Mouse (Mus musculus) kidney, adult 18-20 months (tissue): Measurements from ENCODE around the gene Ephx1.
A peak's percentile ranks its signal among the peaks of the same experiment; 100 is the strongest.
"Not testable (repeated sequence)": the region's sequence is repeated elsewhere in the genome, so short reads cannot be mapped to it uniquely, and the experiment has no call there.

ENCODE experiments used
- DNase-seq: peaks from one replicate; pipeline ENCODE4 v3.0.0; 2021

Ephx1 gene

GRCm38 (mm10) chr1:181013446-181013845, 7.3 kb downstream of the Ephx1 start:
- no peak for DNase-seq

GRCm38 (mm10) chr1:181012416-181012815, 8.3 kb downstream of the Ephx1 start:
- no peak for DNase-seq

GRCm38 (mm10) chr1:181011601-181012000, 9.1 kb downstream of the Ephx1 start:
- DNase-seq: no peak

- DNase-seq: no peak
Measured at GRCm38 (mm10) chr1:181010171-181010932, 10.4 kb downstream of the Ephx1 start.

- peak; percentile 72 for DNase-seq
Measured at GRCm38 (mm10) chr1:181009754-181010153, 10.9 kb downstream of the Ephx1 start.

GRCm38 (mm10) chr1:181009011-181009590, 11.6 kb downstream of the Ephx1 start:
- no peak for DNase-seq

- DNase-seq: peak; percentile 54
Measured at GRCm38 (mm10) chr1:181008266-181008665, 12.4 kb downstream of the Ephx1 start.

- no peak for DNase-seq
Measured at GRCm38 (mm10) chr1:181007831-181008230, 12.9 kb downstream of the Ephx1 start.

- DNase-seq: no peak
Measured at GRCm38 (mm10) chr1:181005331-181005730, 15.4 kb downstream of the Ephx1 start.

GRCm38 (mm10) chr1:181003790-181004189, 16.9 kb downstream of the Ephx1 start:
- no peak for DNase-seq

GRCm38 (mm10) chr1:181001621-181002020, 19.1 kb downstream of the Ephx1 start:
- no peak for DNase-seq

- no peak for DNase-seq
Measured at GRCm38 (mm10) chr1:181001217-181001616, 19.5 kb downstream of the Ephx1 start.

- DNase-seq: peak; percentile 59
Measured at GRCm38 (mm10) chr1:181000501-181001092, 20.1 kb downstream of the Ephx1 start.

GRCm38 (mm10) chr1:180992142-180992541, 28.6 kb downstream of the Ephx1 start:
- peak; percentile 51 for DNase-seq

GRCm38 (mm10) chr1:180990671-180991070, 30.0 kb downstream of the Ephx1 start:
- no peak for DNase-seq

GRCm38 (mm10) chr1:180987759-180988158, 32.9 kb downstream of the Ephx1 start:
- DNase-seq: peak; percentile 73

- DNase-seq: no peak
Measured at GRCm38 (mm10) chr1:180986701-180987100, 34.0 kb downstream of the Ephx1 start.

- not testable (repeated sequence) for DNase-seq
Measured at GRCm38 (mm10) chr1:180981298-180982046, 39.2 kb downstream of the Ephx1 start.

- no peak for DNase-seq
Measured at GRCm38 (mm10) chr1:180980464-180980863, 40.2 kb downstream of the Ephx1 start.

- no peak for DNase-seq
Measured at GRCm38 (mm10) chr1:180979484-180980251, 41.0 kb downstream of the Ephx1 start.

GRCm38 (mm10) chr1:180976110-180976679, 44.5 kb downstream of the Ephx1 start:
- peak; percentile 45 for DNase-seq

- DNase-seq: peak; percentile 33
Measured at GRCm38 (mm10) chr1:180974126-180974746, 46.5 kb downstream of the Ephx1 start.
